Mouse (Mus musculus): ENCODE data around the gene Pigv. TPM values are rescaled to one million over a fixed set of nuclear protein-coding genes. Genes with fewer than 3 reads are reported as not detected.

The Pigv gene
- polyA plus RNA-seq, 1 experiment from 2014 or later: 18.9 TPM

DNA sequence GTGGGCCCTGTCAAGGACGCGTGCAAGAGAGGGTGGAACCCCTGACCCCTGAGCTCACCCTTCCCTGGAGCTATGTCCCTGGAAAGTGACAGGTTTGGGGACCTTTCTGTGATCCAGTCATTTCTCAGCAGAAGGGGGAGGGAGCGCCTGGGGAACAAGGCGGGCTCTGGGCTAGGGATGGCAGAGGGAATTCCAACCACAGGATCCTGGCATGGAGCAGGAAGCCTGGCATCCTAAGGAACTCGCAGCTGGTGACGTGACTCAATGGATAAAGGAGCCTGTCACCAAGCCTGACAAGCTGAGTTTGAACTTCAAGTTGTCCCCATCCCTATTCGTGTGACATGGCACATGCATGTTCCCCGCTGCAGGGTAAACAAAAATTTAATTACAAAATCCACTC lies 59.4 kb downstream of the Pigv start:
- Histone ChIP-seq H3K9me3 (ENCODE audit: control insufficient read depth, low read depth, low read length) (no peaks in the 10 kb centered on the region), H3K4me1 (ENCODE audit: control insufficient read depth, insufficient read depth, low read length) (no peaks in the 10 kb centered on the region), H3K27ac (ENCODE audit: low read length) (no peak overlapping the region), H3K27me3 (ENCODE audit: control insufficient read depth, insufficient read depth, low read length) (no peaks in the 10 kb centered on the region), H3K4me3 (ENCODE audit: low read depth, low read length) (no peak overlapping the region), H3K36me3 (ENCODE audit: control insufficient read depth, insufficient read depth, low read length) (peaks cover 19% of the 10 kb centered on the region), H3K4me2 (replicated peaks; ENCODE audit: low read depth, low read length) (no peak overlapping the region), H3K9ac (replicated peaks; ENCODE audit: low read depth, low read length) (no peak overlapping the region)
- ATAC-seq (ENCODE audit: insufficient number of reproducible peaks, insufficient read depth, low FRiP score, low read depth): no peak
- WGBS: 94% methylated on average over 8 of the region's 8 CpGs

DNA sequence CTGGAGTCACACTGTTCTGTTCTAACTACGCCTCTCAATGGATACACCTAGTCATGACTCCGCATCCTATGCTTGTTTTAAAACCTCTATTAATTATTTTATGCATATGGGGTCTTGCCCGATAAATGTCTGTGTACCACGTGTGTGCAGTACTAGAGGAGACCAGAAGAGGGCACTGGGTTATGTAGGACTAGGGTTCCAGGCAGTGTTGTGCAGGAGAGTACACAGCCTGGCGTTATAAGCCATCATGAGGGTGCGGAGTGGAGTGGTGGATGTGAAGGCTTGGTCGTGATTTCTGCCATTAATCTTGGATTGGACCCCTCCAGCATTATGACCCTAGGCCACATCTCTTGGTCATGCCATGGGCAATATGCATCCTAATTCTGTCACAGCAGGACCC lies 60.0 kb downstream of the Pigv start:
- no peaks in the 10 kb centered on the region for H3K4me1 ChIP-seq (ENCODE audit: control insufficient read depth, insufficient read depth, low read length)
- H3K9me3 ChIP-seq (ENCODE audit: control insufficient read depth, low read depth, low read length): no peaks in the 10 kb centered on the region
- H3K4me2 ChIP-seq (replicated peaks; ENCODE audit: low read depth, low read length): no peak overlapping the region
- ATAC-seq (ENCODE audit: insufficient number of reproducible peaks, insufficient read depth, low FRiP score, low read depth): no peak
- no peaks in the 10 kb centered on the region for H3K27me3 ChIP-seq (ENCODE audit: control insufficient read depth, insufficient read depth, low read length)
- H3K36me3 ChIP-seq (ENCODE audit: control insufficient read depth, insufficient read depth, low read length): peaks cover 20% of the 10 kb centered on the region
- no peak overlapping the region for H3K9ac ChIP-seq (replicated peaks; ENCODE audit: low read depth, low read length)
- WGBS: 98% methylated on average over 7 of the region's 7 CpGs
- H3K4me3 ChIP-seq (ENCODE audit: low read depth, low read length): no peak overlapping the region
- H3K27ac ChIP-seq (ENCODE audit: low read length): no peak overlapping the region

GRCm38 (mm10) chr4:133611815-133612214 lies 60.6 kb downstream of the Pigv start:
- H3K4me3 ChIP-seq (ENCODE audit: low read depth, low read length): no peak overlapping the region
- H3K27ac ChIP-seq (ENCODE audit: low read length): no peak overlapping the region
- 99% methylated on average over 5 of the region's 5 CpGs for WGBS
- H3K36me3 ChIP-seq (ENCODE audit: control insufficient read depth, insufficient read depth, low read length): peaks cover 20% of the 10 kb centered on the region
- no peaks in the 10 kb centered on the region for H3K9me3 ChIP-seq (ENCODE audit: control insufficient read depth, low read depth, low read length)
- H3K4me2 ChIP-seq (replicated peaks; ENCODE audit: low read depth, low read length): no peak overlapping the region
- no peaks in the 10 kb centered on the region for H3K27me3 ChIP-seq (ENCODE audit: control insufficient read depth, insufficient read depth, low read length)
- 0 out of 2 replicates have a peak, but pooled peaks cover 4% of the 10 kb centered on the region for H3K4me1 ChIP-seq (ENCODE audit: control insufficient read depth, insufficient read depth, low read length)
- no peak for ATAC-seq (ENCODE audit: insufficient number of reproducible peaks, insufficient read depth, low FRiP score, low read depth)
- no peak overlapping the region for H3K9ac ChIP-seq (replicated peaks; ENCODE audit: low read depth, low read length)

Small RNA genes within 50 kb of the gene (microRNA-seq; reads per million reads assigned to microRNA genes)
- not detected for gene Mir7227

Other genes starting within 250 kb of the Pigv start
- 0.39 and 0.45 TPM in 2 replicates for gene Tent5b, start 192.5 kb downstream of the Pigv start, polyA plus RNA-seq (2014; fragmentation: Nextera tagmentation; extraction: Ambion mirVana)
- 2.5 and 3.6 TPM in 2 replicates for gene Trnp1, start 174.1 kb downstream of the Pigv start, polyA plus RNA-seq (2014; fragmentation: Nextera tagmentation; extraction: Ambion mirVana)
- 30.1 and 31.6 TPM in 2 replicates for gene Kdf1, start 153.7 kb downstream of the Pigv start, polyA plus RNA-seq (2014; fragmentation: Nextera tagmentation; extraction: Ambion mirVana)
- gene Nudc, start 126.7 kb downstream of the Pigv start, polyA plus RNA-seq (2014; fragmentation: Nextera tagmentation; extraction: Ambion mirVana): 192 and 206 TPM in 2 replicates
- 3.3 and 4.1 TPM in 2 replicates for gene Nr0b2, start 119.3 kb downstream of the Pigv start, polyA plus RNA-seq (2014; fragmentation: Nextera tagmentation; extraction: Ambion mirVana)
- 5.5 TPM in 2 replicates for gene Gpatch3, start 97.9 kb downstream of the Pigv start, polyA plus RNA-seq (2014; fragmentation: Nextera tagmentation; extraction: Ambion mirVana)
- 17.7 and 18.9 TPM in 2 replicates for gene Gpn2, start 88.3 kb downstream of the Pigv start, polyA plus RNA-seq (2014; fragmentation: Nextera tagmentation; extraction: Ambion mirVana)
- 158 and 163 TPM in 2 replicates for gene Sfn, start 70.5 kb downstream of the Pigv start, polyA plus RNA-seq (2014; fragmentation: Nextera tagmentation; extraction: Ambion mirVana)
- gene Zdhhc18, start 22.5 kb downstream of the Pigv start, polyA plus RNA-seq (2014; fragmentation: Nextera tagmentation; extraction: Ambion mirVana): 2.7 and 3.2 TPM in 2 replicates
- 42.0 and 49.4 TPM in 2 replicates for gene Arid1a, start 84.1 kb upstream of the Pigv start, polyA plus RNA-seq (2014; fragmentation: Nextera tagmentation; extraction: Ambion mirVana)
- gene Rps6ka1, start 215.2 kb upstream of the Pigv start, polyA plus RNA-seq (2014; fragmentation: Nextera tagmentation; extraction: Ambion mirVana): 58.8 and 60.1 TPM in 2 replicates

All from stomach, embryonic 14.5 days (tissue).